In genomic region chr10:108378062-108378461, GRCm38 (mm10) we compare ENCODE assay signal across 22 mouse cellular contexts. TPM values are rescaled to one million over a fixed set of nuclear protein-coding genes. Genes with fewer than 3 reads are reported as not detected.
DNase-seq lines count a peak whose midpoint lies in the region; ATAC-seq and TF ChIP-seq lines count a peak whose summit lies in the region.
"Had no signal": no experiment of that assay in that cellular context is flagged by ENCODE, and none has a peak within 500 bp of the region (broad histone marks: within the 10 kb centered on the region; RNA-seq: fewer than 3 reads in every experiment).

No protein-coding gene starts in this region.

- H3K36me3 ChIP-seq in lung, postnatal 0 days (ENCODE audit: insufficient read depth, low read length): no peaks in the 10 kb centered on the region
- no peaks in the 10 kb centered on the region; the same call in 1 of the 2 replicates for H3K36me3 ChIP-seq in stomach, postnatal 0 days (ENCODE audit: control insufficient read depth, insufficient read depth, low read length)
- H3K36me3 ChIP-seq: hindbrain, embryonic 12.5 days had no signal

- no peak for TF ChIP-seq POLR2A in cerebellum, adult 2 months (IDR thresholded peaks at IDR 0.05; ENCODE audit: borderline replicate concordance, insufficient read depth, low read length)

- no peak overlapping the region for H3K4me3 ChIP-seq in lung, postnatal 0 days (ENCODE audit: low read depth, low read length)
- H3K4me3 ChIP-seq in stomach, postnatal 0 days (ENCODE audit: low read depth, low read length): no peak overlapping the region
- no peak overlapping the region for H3K4me3 ChIP-seq in cerebellum, adult 2 months (replicated peaks; ENCODE audit: insufficient read depth, low read depth, low read length)
- H3K4me3 ChIP-seq: embryonic facial prominence, embryonic 13.5 days; forebrain, embryonic 13.5 days; heart, embryonic 12.5 days; hindbrain, embryonic 12.5 days had no signal

- no peak for TF ChIP-seq EP300 in lung, postnatal 0 days (IDR thresholded peaks at IDR 0.05)
- TF ChIP-seq EP300 in stomach, postnatal 0 days (optimal IDR thresholded peaks at IDR 0.05): no peak

- H3K4me1 ChIP-seq in lung, postnatal 0 days (ENCODE audit: insufficient read depth, low read depth, low read length): no peaks in the 10 kb centered on the region
- no peaks in the 10 kb centered on the region for H3K4me1 ChIP-seq in stomach, postnatal 0 days (replicated peaks; ENCODE audit: control insufficient read depth, insufficient read depth)
- no peaks in the 10 kb centered on the region for H3K4me1 ChIP-seq in cerebellum, adult 2 months (ENCODE audit: control insufficient read depth, insufficient read depth, low read length)
- H3K4me1 ChIP-seq: hindbrain, embryonic 12.5 days had no signal

- no peak for TF ChIP-seq CTCF in lung, postnatal 0 days (IDR thresholded peaks at IDR 0.05)
- peak; percentile 24 for TF ChIP-seq CTCF in Patski (IDR thresholded peaks at IDR 0.05)
- TF ChIP-seq CTCF in stomach, postnatal 0 days (IDR thresholded peaks at IDR 0.05; ENCODE audit: low read depth): no peak
- TF ChIP-seq CTCF in cerebellum, adult 2 months (IDR thresholded peaks at IDR 0.05; ENCODE audit: borderline replicate concordance, insufficient read depth, low read depth, low read length): no peak

- H3K9me3 ChIP-seq in lung, postnatal 0 days (ENCODE audit: low read length): no peaks in the 10 kb centered on the region
- H3K9me3 ChIP-seq in stomach, postnatal 0 days (ENCODE audit: control insufficient read depth, low read length): no peaks in the 10 kb centered on the region
- H3K9me3 ChIP-seq: embryonic facial prominence, embryonic 13.5 days; heart, embryonic 12.5 days had no signal

- in situ Hi-C loops in Patski (cut with MboI; ENCODE audit: low pct_unique_long_range_greater_than_20kb): no loop called here

- no peak for DNase-seq in frontal cortex, postnatal 36 days (ENCODE audit: low spot score in 2 of 2)
- no peak for DNase-seq in lung, postnatal 0 days (ENCODE audit: low spot score)
- DNase-seq in lung, adult 18-20 months: no peak
- peak; percentile 85 for DNase-seq in Patski (ENCODE audit: low read depth, low spot score)
- DNase-seq in stomach, postnatal 0 days (ENCODE audit: low spot score): no peak
- DNase-seq in cerebellum, adult 2 months: no peak
- DNase-seq in kidney, postnatal 25 days: no peak
- DNase-seq: adrenal gland, postnatal 10 days; cerebellum, adult 11-12 months; cerebellum, adult 9-11 months; cerebellum, postnatal 36 days; forebrain, postnatal 0 days; gastrocnemius, postnatal 36 days; heart, adult 18-20 months; heart, postnatal 36 days had no signal

- no peak overlapping the region for H3K4me2 ChIP-seq in lung, postnatal 0 days (replicated peaks; ENCODE audit: low read depth, low read length)
- no peak overlapping the region for H3K4me2 ChIP-seq in stomach, postnatal 0 days (replicated peaks; ENCODE audit: low read depth)
- H3K4me2 ChIP-seq: embryonic facial prominence, embryonic 13.5 days; forebrain, embryonic 13.5 days; heart, embryonic 12.5 days; hindbrain, embryonic 12.5 days had no signal

- WGBS in lung, postnatal 0 days: 63% methylated on average over 6 of the region's 6 CpGs
- WGBS in stomach, postnatal 0 days: 63% methylated on average over 6 of the region's 6 CpGs
- WGBS in cerebellum, adult 2 months: 92% methylated on average over 6 of the region's 6 CpGs

- peak; percentile 73 for ATAC-seq in frontal cortex, adult (ENCODE audit: low TSS enrichment)
- peak; percentile 51 for ATAC-seq in lung, postnatal 0 days
- ATAC-seq in Patski: peak; percentile 97
- ATAC-seq in stomach, postnatal 0 days (ENCODE audit: low FRiP score, low TSS enrichment): no peak
- ATAC-seq: forebrain, embryonic 13.5 days; forebrain, postnatal 0 days; hindbrain, embryonic 16.5 days had no signal

- H3K27me3 ChIP-seq in lung, postnatal 0 days (replicated peaks; ENCODE audit: insufficient read depth, low read length): no peaks in the 10 kb centered on the region
- H3K27me3 ChIP-seq in Patski: no peaks in the 10 kb centered on the region
- no peaks in the 10 kb centered on the region for H3K27me3 ChIP-seq in stomach, postnatal 0 days (ENCODE audit: control insufficient read depth, insufficient read depth, low read length)
- no peaks in the 10 kb centered on the region for H3K27me3 ChIP-seq in cerebellum, adult 2 months (ENCODE audit: control insufficient read depth, insufficient read depth, low read length)
- H3K27me3 ChIP-seq: CH12.LX; embryonic facial prominence, embryonic 13.5 days; forebrain, embryonic 13.5 days; heart, embryonic 12.5 days; hindbrain, embryonic 12.5 days had no signal

- no peak overlapping the region for H3K27ac ChIP-seq in lung, postnatal 0 days (ENCODE audit: low read length)
- 0 out of 2 replicates have a peak overlapping the region, but pooled peaks have one; percentile 45 for H3K27ac ChIP-seq in stomach, postnatal 0 days (replicated peaks)
- H3K27ac ChIP-seq in cerebellum, adult 2 months (ENCODE audit: insufficient read depth, low read length): no peak overlapping the region
- H3K27ac ChIP-seq: embryonic facial prominence, embryonic 13.5 days; forebrain, embryonic 13.5 days; hindbrain, embryonic 12.5 days had no signal

- CTCF ChIA-PET in Patski (lab: Charles Lee): interaction anchor here (0.7 to 1.7 kb wide), 4 partner anchors 10 to 56 kb away, joined by 3 to 7 read pairs (median 4); no protein-coding TSS in a partner anchor

- H3K9ac ChIP-seq in lung, postnatal 0 days (replicated peaks; ENCODE audit: low read depth): no peak overlapping the region
- no peak overlapping the region for H3K9ac ChIP-seq in stomach, postnatal 0 days (ENCODE audit: low read length)
- H3K9ac ChIP-seq: embryonic facial prominence, embryonic 13.5 days; forebrain, embryonic 13.5 days; forebrain, postnatal 0 days; heart, embryonic 12.5 days; hindbrain, embryonic 12.5 days had no signal

- POLR2A ChIA-PET in Patski (lab: Charles Lee): no interaction called here

RNA-seq across cellular contexts. Expression of gene Pawr, which starts 46.1 kb away (rescaled TPM):
- polyA plus RNA-seq in lung, postnatal 0 days (2015; fragmentation: Nextera tagmentation; extraction: Ambion mirVana): 15.3 and 19.6 TPM in 2 replicates
- polyA plus RNA-seq in Patski (2021): 83.4 TPM
- polyA plus RNA-seq in stomach, postnatal 0 days (2015; fragmentation: Nextera tagmentation; extraction: Ambion mirVana): 14.7 and 18.5 TPM in 2 replicates
- polyA plus RNA-seq in cerebellum, adult 2 months (2012; rRNA removed): 1.3 TPM in 2 replicates
